Mouse (Mus musculus): ENCODE measurements around the gene Amot.

Gene Amot

DNA sequence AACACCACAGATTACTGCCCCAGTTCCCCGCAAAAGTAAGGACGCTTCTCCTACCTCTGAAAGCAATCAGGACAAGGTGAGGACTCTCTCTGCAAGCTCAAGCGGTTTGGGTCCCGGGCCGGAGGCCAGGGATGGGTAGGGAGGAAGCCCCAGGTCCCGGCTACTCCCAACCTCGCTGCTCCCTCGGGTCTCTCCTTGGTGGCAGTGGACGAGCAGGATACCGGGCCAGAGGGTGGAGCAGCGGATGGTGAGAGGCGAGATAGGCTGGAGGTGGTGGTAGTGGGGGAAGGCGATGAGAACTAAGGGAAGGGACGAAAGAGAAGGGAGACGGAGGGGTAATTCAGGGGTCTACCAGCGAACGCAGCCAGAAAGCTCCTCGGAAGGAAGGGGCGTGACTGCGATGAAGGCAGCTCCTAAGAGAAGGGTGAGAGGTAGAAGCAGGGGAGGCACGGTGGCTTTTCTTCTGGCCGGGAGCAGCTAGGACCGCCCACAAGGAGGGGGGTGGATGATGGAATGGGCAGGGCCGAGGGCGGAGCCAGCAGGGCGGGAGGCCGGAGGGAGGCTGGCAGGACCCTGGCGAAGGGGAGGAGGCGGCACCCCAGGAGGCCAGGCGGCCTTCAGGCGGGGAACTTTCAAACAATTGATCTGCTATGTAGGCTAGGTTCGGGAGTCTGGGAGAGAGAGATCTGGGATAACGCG is at the start of gene Amot:
TSS of gene Amot (minus strand) at position 465 of the 699 bp plus-strand sequence.
- DNase-seq (ENCODE audit: low spot score), result peak; percentile 72

DNA sequence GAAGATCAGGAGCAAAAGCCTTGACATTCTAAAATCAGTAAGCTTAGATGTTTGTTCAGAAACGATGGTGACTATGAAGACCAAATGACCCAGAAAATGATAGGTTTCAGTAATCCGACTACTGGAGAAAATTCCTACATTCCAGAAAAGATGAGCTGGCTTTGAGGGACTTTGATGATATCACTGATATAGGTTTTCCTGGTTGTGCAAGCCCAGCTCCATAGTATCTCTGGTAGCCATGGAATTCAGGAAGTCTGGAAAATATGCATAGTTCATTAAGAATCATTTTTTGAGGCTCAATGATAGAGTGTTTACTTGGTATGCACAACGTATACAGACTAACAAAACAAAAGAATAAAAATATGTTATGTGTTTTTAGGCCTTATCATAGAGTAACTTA is 40.1 kb upstream of the Amot start:
- no peak for DNase-seq (ENCODE audit: low spot score)

DNA sequence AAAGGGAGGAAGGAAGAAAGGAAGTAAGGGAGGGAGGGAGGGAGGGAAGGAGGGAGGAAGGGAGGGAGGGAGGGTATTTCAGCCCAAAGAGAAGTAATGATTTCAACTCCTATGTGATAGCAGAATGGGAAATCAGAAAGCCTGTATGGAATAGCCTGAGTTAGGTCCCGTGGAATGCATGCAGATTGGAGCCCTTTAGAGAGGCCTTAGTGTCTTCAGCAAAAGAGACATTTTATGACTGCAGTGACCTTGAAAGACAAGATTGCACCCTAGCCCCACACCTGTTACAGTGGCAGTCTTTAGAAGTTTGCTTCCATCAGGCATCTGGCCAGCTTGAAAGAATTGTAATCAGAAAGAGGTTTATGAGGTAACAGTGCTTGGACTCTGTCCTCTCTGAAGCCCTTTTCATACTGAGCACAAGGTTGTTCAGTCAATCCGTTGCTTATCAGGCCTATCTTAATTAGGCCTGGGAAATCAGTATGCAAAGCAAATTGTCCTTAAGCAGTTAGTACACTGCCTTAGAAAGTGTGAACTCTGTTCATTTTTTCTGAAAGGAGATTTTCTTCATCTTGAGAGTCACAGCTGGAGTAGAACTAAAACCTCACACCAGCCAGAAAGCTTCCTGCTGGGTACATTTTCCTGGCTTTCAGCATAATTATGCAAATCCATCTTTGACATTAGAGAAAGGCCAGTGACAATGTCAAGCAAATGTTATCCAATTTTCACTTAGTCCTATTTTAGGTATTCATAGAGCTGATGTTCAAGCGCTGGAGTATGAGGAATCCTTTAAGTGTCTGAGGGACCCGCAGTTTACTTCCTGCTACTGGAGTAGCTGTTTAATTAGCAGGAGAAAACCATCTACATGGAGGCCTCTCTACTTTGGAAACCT is 38.9 kb upstream of the Amot start:
- DNase-seq (ENCODE audit: low spot score), result no peak

DNA sequence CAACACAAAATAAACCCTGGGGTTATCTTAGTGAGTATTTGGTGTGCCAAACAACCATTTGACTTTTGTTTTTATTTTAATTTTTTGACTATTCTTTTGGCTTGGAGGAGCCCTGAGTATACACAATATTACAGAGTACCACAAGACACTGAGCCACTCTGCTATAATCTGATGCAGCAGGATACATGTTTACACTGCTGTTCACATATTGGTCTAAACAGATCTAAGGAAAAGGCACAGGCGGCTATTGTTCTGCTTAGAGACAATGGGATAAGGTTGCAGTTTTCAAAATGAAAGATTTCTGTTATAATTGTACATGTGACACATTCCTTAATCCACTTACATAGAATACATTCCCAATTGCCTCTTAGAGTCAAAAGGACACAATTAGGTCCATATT is 36.1 kb upstream of the Amot start:
- no peak for DNase-seq (ENCODE audit: low spot score)

DNA sequence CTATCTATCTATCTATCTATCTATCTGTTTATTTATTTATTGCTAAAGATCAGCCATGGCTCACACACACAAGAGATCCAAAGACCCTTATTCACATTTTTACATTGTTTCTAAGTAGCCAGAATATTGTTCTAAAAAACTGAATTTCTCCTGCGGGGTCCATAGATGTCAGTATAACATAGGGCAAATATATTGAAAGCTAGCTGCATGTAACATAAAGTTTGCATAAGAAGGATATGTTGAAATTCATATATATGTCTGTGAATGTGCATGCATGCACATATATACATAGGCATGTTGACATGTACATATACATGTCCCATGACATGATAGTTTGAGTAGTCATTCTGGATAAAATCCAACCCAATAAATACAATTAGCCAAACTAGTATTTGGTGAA is 35.3 kb upstream of the Amot start:
- no peak for DNase-seq (ENCODE audit: low spot score)

DNA sequence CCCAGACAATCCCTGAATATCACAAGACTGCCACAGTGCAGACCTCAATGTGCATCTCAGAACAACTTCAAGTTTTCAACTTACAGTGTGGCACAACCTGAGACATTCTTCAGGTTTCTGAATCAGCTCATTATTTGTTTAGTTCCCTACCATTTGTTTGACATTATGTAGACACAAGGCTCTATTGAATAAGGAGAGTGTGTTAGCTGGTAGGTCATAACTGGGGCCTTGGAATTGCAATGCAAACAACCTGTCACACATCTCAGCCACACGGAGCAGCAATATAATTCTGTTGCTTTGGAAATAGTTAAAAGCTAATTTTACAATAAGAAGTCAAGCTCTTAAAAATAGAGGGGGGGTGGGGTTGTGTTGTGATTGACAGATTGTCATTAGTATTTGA is 24.6 kb upstream of the Amot start:
- DNase-seq (ENCODE audit: low spot score), result no peak

DNA sequence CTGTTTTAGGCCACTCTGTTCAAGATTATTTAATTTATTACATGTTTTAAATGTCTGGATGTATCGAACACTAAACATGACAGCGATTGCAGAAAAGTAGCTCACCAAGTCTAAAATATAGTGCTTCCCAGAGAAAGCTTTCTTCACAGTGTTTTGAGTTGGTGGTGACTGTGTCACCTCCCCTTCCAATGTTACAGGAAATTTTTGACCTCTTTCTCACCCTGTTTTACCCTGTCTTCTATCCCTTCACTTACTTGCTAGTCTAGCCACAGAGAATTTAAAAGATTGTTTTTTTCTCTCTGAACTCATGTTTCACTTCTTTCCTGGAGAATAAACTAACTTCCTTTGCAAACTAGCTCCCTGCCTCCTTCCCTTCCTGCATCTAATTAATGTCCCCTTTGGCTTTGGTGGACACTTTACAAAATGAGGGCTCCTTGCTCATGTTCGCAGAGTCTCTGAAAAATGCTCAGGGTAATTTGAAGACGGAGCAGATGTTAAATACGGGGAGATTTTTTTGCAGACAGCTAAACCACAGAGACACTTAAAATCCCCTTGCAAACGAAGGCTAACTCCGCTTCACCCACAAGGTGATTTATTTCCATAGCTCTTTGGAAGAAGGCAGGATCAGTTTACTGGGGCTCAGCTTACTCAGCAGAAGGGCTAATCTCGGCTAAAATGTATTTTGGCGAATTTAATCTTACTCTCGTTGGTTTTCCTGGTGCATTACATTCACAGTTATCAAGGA is 11.5 kb upstream of the Amot start:
- no peak for DNase-seq (ENCODE audit: low spot score)

DNA sequence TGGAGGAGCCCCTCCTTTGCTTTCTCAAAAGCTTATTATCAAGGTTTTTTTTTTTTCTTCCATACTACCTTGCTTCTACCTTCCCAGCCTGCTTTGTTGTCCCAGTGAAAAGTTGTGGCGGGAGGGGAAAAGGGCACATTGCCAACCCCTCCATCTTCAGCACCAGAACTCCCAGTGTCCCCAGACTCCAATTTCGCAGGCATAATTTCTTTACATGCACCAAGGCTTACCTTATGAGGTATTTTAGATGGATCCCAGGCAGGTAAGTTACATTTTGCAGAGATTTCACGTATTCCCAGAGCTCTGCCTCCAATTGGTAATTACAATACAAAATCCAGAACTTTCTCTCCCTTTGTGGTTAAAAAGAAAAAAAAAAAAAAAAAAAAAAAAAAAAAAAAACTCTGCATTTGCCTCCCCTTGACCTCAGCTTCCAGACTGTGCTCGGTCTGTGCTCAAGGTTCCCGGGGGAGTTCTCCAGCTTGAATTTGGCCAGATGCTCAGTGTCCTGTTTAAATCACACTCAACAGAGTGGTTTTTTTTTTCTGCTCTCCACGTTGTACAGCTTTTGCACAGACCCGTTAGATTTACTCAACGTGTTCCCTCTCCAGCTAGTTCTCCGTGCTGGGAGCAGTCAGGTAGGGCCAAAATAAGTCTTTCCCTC is 10.6 kb upstream of the Amot start:
- no peak for DNase-seq (ENCODE audit: low spot score)

DNA sequence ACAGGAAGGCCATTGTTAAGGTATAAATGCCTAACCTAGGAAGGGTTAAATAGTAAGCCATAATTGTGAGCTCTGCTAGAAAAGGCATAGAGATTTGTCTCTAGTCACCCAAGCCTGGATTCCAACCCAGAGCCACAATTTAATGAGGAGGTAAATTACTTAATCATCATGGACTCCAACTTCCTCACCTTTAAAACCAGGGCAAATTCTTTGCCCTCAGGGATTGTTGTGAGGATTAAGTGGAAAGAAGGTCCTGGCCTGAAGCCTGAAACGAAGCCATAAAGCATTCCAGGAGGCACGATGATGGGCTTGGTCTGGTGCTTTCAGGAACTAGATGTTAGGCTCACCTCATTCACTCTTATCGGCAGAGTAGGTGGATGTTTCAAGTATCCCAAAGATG is 5.7 kb upstream of the Amot start:
- no peak for DNase-seq (ENCODE audit: low spot score)

DNA sequence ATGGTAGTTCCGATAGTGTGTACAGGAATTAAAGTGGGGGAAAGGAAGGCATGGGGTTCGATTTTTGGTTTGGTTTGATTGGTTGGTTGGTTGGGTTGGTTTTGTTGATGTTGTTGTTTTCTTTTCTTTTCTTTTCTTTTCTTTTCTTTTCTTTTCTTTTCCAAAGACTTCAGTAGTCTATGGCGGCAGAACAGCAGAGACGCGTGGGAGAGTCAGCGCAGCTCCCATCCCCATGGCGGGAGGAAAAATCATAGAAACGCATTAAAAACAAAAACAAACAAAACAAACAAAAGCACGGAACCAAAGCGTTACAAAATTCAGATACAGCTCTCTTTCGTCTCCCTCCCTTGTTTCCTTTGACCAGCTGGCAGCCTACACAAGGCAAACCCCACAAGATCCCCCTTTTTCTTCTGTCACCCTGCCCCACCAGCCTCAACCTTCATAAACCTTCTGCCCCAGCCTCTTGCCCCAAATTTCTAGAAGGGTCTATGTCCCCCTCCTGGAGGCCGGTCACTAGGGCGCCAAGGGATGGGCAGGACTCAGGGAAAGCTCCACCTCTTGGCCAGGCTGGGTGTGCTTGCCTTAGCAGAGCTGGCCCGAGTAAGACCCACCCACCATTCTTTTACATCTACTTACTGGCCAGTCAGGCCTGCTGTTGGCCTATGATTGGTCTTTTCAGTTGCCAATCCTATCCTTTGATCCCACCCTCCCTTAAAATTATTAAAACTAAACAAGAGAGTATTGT is 648 bp upstream of the Amot start:
- DNase-seq (ENCODE audit: low spot score), result peak; percentile 61

DNA sequence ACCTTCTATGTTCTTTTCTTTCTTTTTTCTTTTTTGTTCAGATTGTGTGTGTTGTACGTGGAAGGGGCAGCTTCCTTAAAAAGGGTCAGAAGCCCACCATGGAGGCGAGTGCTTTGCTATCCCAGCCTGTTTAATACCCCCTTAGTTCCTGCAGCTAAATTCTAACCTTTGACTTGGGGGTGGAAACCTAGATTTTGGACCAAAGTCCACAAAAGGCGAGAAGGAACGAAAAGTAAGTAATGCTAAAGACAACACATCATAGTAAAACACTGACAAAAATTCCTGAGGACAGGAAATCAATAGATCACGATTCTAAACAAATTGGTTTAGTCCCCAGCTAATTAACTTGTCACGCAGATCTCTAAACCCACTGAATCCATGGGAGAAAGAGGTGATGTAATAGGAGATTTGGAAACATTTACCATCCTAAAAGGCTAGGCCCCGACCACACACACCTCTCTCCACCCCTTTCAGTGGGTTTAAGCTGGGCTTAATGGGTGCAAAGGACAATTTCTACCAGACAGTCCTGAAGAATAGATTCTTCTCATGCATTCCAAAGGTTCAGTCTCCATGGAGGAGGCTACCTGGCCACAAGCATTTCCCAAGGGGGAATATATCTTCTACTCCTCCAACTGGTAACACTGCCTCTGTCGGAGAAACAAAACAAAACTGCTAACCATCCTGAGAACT is 3.2 kb downstream of the Amot start:
- no peak for DNase-seq (ENCODE audit: low spot score)

DNA sequence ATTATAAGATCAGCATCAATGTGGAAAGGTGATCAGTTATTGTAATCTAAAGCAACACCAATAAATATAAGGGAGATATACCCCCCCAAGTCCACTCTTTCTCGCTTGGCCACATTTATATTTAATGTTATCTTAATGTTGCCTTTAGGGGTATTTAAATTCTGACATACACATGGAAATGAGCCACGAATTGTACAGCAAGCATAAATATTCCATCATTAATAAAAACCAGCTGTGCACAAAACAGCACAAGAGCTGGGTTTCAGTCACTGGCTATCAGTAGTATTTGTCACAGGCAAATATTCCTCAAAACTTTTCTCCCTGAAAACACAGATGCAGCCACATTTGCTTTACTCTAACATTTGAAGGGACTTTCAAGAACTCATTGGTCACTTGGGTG is 5.9 kb downstream of the Amot start:
- DNase-seq (ENCODE audit: low spot score), result no peak

DNA sequence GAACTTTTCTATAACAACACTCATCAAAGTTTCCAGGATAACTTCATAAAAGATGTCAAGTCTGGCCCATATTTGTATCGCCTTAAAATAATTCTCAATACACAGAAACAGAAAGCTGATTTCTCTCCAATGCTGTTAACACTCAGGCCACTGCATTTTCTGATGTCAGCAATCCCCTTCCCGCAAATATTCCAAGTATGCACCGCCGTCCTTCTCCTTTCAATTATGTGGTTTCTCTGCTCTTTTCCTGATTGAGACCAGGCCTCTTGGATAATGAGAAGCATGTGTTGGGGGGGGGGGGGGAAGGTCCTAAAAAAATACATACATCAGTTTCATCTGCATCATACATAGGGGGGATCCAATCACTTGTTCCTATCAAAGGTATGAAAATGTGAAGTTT is 6.3 kb downstream of the Amot start:
- no peak for DNase-seq (ENCODE audit: low spot score)

DNA sequence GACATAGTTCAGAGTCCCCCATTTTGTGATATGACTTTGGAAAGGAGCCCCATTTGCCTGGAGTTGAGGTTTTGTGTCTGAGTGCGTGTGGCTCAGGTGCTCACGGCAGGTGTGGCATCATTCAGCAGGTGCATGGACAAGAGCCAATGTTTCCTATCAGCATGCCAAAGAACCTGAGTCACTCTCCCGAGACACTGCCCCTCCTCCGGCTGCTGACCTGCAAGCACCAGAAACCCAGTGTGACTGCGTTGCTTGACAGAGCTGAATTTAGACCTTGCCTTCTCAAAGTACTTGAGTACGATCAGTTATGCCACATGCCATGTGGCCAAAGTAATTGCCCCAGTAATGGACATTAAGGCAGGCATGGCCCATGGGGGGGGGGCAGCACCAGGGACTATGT is 7.5 kb downstream of the Amot start:
- DNase-seq (ENCODE audit: low spot score), result no peak

DNA sequence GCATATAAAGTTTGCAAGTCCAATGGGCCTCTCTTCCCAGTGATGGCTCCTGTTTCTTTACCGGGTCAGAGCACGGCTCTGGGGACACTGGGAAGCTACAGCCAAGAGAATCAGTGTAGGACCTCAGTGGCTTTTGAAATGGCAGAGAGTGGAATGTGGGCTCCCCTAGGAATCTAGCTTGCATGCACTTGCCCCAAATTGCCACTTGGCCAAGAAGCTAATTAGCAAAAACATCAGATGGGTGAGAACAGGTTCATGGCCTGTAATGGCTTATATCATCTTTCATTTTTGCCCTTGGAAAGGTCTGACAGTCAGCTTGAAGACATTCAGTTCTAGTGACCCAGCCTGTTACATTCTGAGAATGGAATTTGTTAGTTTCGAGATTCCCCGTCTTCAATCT is 9.6 kb downstream of the Amot start:
- DNase-seq (ENCODE audit: low spot score), result no peak

DNA sequence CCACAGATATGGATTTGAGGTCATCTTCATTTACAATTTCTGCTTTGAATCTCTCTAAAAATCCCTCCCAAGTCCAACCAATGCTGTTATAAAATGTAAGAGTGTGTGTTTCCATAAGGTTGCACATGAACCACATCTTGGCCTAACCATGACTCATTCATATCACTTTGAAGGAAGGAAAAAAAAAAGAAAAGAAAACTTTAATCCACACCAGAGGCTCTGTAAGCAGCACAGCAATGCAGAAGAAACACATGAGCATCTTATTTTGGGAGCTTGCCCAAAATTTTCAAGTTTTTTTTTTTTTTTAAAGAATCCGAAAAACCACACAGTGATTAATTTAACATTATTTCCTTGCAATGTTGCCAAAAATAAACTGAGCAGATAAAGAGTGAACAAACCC is 14.2 kb downstream of the Amot start:
- DNase-seq (ENCODE audit: low spot score), result no peak

DNA sequence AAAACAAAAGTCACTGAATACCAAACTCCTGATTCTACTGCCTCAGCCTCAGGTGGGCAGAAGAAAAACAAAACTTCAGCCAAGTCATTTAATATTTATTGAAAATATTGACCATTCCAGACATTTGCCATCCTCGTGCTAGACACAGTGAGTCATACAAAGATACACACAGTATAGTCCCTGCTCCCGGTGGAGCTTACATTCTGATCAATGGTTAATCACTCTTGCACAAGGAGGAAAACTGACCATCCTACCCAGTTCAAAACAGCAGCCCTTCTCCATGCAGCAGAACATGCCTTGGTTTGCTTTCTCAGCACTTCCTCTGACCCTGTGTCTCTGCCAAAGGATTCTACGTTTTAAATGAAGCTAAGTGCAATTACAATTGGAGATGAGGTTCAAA is 14.6 kb downstream of the Amot start:
- DNase-seq (ENCODE audit: low spot score), result no peak

DNA sequence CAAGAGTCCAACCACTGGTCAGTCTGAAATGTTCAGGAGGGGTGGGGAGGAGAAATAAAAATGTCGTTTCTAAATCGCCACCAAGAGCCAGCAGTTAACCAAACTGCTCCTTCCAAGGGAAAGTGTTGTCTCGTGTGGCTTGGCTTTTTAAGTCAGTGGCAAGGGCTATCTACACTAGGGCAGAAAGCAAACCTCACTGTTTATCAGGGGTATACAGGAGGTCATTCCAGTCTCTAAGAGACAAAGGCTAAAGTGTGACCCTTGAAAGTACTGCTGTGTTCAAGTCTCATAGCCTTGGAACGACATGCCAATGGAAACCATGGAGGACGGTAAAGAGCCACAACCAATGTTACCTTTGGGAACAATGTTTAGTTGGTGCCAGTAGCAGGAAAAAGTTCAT is 15.0 kb downstream of the Amot start:
- no peak for DNase-seq (ENCODE audit: low spot score)

DNA sequence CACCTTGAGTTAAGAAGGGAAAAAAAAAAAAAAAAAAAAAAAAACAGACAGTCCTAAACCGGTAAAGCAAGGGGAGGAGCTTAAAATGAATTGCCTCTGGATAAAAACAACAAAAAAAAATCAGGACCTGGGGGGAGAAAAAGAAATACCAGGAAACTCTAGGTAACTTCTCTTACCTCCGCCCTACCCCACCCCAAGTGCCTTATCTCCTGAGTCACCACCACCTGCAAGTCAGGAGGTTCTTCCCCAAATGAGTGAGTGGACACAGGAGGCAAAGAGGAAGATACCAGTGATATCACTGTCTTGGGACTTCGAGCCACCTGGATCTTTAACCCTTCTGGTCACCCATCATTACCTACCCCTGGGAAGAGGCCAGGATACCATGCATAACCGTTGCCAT is 19.5 kb downstream of the Amot start:
- no peak for DNase-seq (ENCODE audit: low spot score)

DNA sequence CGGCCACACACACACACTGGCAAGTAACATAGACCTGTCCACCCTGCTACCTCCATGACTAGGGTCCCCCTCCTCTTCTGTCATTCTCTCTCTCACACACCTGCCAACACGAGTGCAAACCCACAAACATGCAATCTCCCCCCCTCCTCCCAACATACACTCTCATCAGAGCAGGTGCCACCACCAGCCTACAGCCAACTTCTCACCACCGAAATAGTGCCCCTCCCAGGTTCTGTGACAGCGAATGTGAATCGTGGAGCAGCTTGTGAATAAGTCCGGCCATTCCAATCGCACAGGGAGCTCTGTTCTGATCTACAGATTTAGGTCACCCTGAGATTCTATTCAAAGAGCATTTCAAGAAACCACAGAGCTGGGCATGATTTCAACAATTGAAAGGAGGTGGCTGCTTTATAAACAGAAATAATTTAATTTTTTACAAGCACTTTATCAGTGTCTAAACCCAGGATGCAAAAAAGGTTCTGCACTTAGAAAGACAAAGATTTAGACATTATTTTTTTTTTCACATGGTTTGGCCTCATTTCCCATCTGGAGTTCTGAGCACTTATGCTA is 21.4 kb downstream of the Amot start:
- DNase-seq (ENCODE audit: low spot score), result no peak

DNA sequence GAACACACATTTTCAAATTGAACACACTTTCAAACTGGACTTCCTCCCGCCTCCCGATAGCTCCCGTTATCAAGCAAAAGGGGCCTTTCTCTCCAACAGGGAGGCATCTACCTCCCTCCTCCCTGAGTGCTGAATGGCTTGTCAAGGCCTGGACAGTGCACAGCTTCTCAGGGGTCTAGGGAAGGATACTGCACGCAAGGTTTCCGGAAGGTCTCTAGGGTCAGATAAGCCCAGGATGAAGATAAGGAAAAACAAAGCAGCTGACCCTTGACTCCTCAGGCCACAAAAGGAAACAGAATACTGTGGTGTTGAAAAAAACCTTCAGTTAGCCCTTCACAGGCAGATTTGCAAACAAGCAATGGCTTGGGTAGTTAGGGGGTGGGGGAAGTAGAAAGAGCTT is 22.6 kb downstream of the Amot start:
- no peak for DNase-seq (ENCODE audit: low spot score)
